Mouse (Mus musculus) spleen, postnatal 10 days (tissue): Measurements from ENCODE around the gene Ints3.
"Not testable (repeated sequence)": the region's sequence is repeated elsewhere in the genome, so short reads cannot be mapped to it uniquely, and the experiment has no call there.

Source experiments
- DNase-seq, 2 experiments: peaks; one replicate each; pipeline ENCODE4 v3.0.0; 2021 to 2022; ENCODE audit warnings: low spot score in 2 of 2

Gene Ints3

GRCm38 (mm10) chr3:90357959-90358358 lies 75.5 kb downstream of the Ints3 start:
- no peak for DNase-seq

GRCm38 (mm10) chr3:90347847-90348246 lies 85.6 kb downstream of the Ints3 start:
- DNase-seq = no peak

DNA sequence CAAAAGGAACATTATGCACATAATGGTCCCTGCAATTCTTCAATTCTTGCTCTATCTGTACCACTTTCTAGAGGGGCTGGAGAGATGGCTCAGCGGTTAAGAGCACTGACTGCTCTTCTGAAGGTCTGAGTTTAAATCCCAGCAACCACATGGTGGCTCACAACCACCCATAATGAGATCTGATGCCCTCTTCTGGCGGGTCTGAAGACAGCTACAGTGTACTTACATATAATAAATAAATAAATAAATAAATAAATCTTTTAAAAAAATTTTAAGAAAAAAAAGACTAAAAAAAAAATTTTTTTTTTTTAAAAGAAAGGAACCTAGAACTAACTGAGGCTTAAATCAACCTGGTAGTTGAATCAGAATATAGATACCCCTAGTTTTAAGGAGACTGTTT lies 90.6 kb downstream of the Ints3 start:
- DNase-seq = not testable (repeated sequence)
